Mouse (Mus musculus): ENCODE measurements around the gene Emc3. TPM values are rescaled to one million over a fixed set of nuclear protein-coding genes. Genes with fewer than 3 reads are reported as not detected.

Emc3 gene
- polyA plus RNA-seq, 1 experiment from 2014 or later: 111 TPM

DNA sequence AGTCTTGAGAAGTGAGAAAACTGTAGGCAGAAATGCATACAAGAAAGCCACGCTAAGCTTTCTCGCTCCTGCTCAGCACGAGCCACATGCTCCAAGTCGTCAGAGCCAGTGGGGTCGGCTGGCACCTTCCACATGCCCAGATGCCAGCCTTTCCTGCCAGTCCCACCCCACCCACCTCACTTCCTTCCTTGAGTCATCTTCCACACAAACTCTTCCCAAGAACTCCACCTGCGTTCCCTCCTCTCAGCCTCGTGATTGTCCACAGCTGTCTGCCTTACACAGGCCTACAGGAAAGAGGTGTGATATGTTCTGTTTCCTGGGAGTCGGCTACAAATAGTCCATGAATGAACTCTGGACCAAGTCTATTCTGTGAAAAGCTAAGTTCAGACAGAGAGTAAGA lies 8.0 kb downstream of the Emc3 start:
- Histone ChIP-seq H3K4me1 (ENCODE audit: control insufficient read depth, insufficient read depth, low read length) (no peaks in the 10 kb centered on the region), H3K4me2 (ENCODE audit: low read depth, low read length) (no peak overlapping the region), H3K4me3 (ENCODE audit: low read depth, low read length) (no peak overlapping the region), H3K36me3 (ENCODE audit: control insufficient read depth, insufficient read depth, low read length) (peaks cover 30% of the 10 kb centered on the region), H3K9me3 (ENCODE audit: control insufficient read depth, low read length) (no peaks in the 10 kb centered on the region), H3K27me3 (ENCODE audit: control insufficient read depth, insufficient read depth, low read length) (no peaks in the 10 kb centered on the region), H3K27ac (ENCODE audit: low read depth, low read length) (no peak overlapping the region), H3K9ac (replicated peaks; ENCODE audit: low read depth, low read length) (no peak overlapping the region)
- WGBS: 95% methylated on average over 8 of the region's 8 CpGs
- no peak for ATAC-seq (ENCODE audit: low read depth)

DNA sequence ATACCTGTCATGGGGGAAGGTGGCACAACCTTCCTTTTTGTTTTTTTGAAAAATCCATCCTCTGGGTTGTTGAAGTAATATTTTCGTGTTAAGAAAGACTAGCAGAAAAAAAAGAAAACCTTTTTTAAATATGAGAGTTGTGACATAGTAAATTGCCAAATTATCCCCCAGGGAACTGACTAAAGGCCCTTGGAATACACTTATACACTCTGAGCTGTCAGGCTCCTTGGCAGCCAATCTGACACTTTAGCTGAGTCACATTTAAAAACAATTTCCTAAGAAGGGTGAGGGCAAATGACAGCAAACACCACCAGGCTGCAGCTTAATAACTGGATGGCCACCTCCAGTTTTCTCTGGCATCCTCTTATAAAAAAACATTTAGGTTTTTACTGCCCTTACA lies 9.1 kb downstream of the Emc3 start:
- Histone ChIP-seq H3K27me3 (ENCODE audit: control insufficient read depth, insufficient read depth, low read length) (no peaks in the 10 kb centered on the region), H3K9ac (replicated peaks; ENCODE audit: low read depth, low read length) (no peak overlapping the region), H3K4me3 (ENCODE audit: low read depth, low read length) (no peak overlapping the region), H3K36me3 (ENCODE audit: control insufficient read depth, insufficient read depth, low read length) (peaks cover 40% of the 10 kb centered on the region), H3K4me1 (ENCODE audit: control insufficient read depth, insufficient read depth, low read length) (no peaks in the 10 kb centered on the region), H3K9me3 (ENCODE audit: control insufficient read depth, low read length) (no peaks in the 10 kb centered on the region), H3K27ac (ENCODE audit: low read depth, low read length) (no peak overlapping the region), H3K4me2 (ENCODE audit: low read depth, low read length) (no peak overlapping the region)
- 91% methylated on average over 1 of the region's 1 CpGs for WGBS
- ATAC-seq (ENCODE audit: low read depth): no peak

DNA sequence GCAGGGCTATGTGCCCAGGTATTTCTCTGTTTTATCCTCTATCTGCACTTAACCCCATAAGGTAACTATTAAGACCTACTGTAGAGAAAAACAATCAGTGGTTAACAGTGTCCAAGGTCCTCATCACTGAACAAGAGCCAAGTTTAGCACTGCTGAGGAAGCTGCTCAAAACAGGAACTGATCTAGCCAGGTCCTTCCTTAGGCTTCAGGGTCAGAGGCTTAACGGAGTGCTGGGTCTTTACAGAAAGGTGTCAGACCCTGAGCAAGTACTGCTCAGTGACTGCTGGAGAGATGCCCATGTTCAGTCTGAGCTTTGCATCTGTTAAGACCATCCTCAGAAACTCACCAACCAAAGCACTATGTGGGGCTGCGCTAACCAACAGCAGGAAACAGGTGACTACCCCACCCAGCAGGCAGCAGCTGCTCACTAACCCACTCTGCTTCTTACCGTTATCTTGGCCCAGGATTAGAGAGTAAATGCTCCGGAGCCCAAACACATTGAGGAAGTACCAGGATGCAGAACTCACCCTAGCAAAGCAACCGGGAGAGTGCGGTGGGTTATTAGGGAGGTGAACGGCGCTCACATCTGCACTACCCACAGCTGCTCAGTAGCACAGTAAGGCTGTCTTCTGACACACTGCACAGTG lies 13.9 kb downstream of the Emc3 start:
- 94% methylated on average over 8 of the region's 8 CpGs for WGBS
- H3K36me3 ChIP-seq (ENCODE audit: control insufficient read depth, insufficient read depth, low read length): peaks cover 57% of the 10 kb centered on the region
- ATAC-seq (ENCODE audit: low read depth): no peak

GRCm38 (mm10) chr6:113514600-113514999 lies 16.9 kb downstream of the Emc3 start:
- no peak overlapping the region for H3K27ac ChIP-seq (ENCODE audit: low read depth, low read length)
- no peaks in the 10 kb centered on the region for H3K27me3 ChIP-seq (ENCODE audit: control insufficient read depth, insufficient read depth, low read length)
- no peak for ATAC-seq (ENCODE audit: low read depth)
- H3K9ac ChIP-seq (replicated peaks; ENCODE audit: low read depth, low read length): no peak overlapping the region
- H3K36me3 ChIP-seq (ENCODE audit: control insufficient read depth, insufficient read depth, low read length): peaks cover 38% of the 10 kb centered on the region
- no peaks in the 10 kb centered on the region for H3K4me1 ChIP-seq (ENCODE audit: control insufficient read depth, insufficient read depth, low read length)
- H3K4me2 ChIP-seq (ENCODE audit: low read depth, low read length): no peak overlapping the region
- H3K9me3 ChIP-seq (ENCODE audit: control insufficient read depth, low read length): no peaks in the 10 kb centered on the region
- 98% methylated on average over 3 of the region's 3 CpGs for WGBS
- H3K4me3 ChIP-seq (ENCODE audit: low read depth, low read length): no peak overlapping the region

More for the DNA sequence above, 13.9 kb downstream of the Emc3 start:
- Histone ChIP-seq H3K9ac (replicated peaks; ENCODE audit: low read depth, low read length) (no peak overlapping the region), H3K27ac (ENCODE audit: low read depth, low read length) (no peak overlapping the region), H3K9me3 (ENCODE audit: control insufficient read depth, low read length) (no peaks in the 10 kb centered on the region), H3K4me2 (ENCODE audit: low read depth, low read length) (no peak overlapping the region), H3K4me3 (ENCODE audit: low read depth, low read length) (no peak overlapping the region), H3K27me3 (ENCODE audit: control insufficient read depth, insufficient read depth, low read length) (no peaks in the 10 kb centered on the region), H3K4me1 (ENCODE audit: control insufficient read depth, insufficient read depth, low read length) (no peaks in the 10 kb centered on the region)

- no peak for ATAC-seq (ENCODE audit: low read depth)
Observed at GRCm38 (mm10) chr6:113513944-113514343, 17.5 kb downstream of the Emc3 start.

GRCm38 (mm10) chr6:113508947-113509280 lies 22.5 kb downstream of the Emc3 start:
- no peak overlapping the region for H3K27ac ChIP-seq (ENCODE audit: low read depth, low read length)
- ATAC-seq (ENCODE audit: low read depth): no peak
- 46% methylated on average over 5 of the region's 5 CpGs for whole genome bisulfite sequencing
- H3K36me3 ChIP-seq (ENCODE audit: control insufficient read depth, insufficient read depth, low read length): no peaks in the 10 kb centered on the region
- no peaks in the 10 kb centered on the region for H3K9me3 ChIP-seq (ENCODE audit: control insufficient read depth, low read length)
- no peak overlapping the region for H3K4me3 ChIP-seq (ENCODE audit: low read depth, low read length)
- H3K4me1 ChIP-seq (ENCODE audit: control insufficient read depth, insufficient read depth, low read length): no peaks in the 10 kb centered on the region; the same call in 1 of the 2 replicates
- no peaks in the 10 kb centered on the region for H3K27me3 ChIP-seq (ENCODE audit: control insufficient read depth, insufficient read depth, low read length)
- no peak overlapping the region for H3K4me2 ChIP-seq (ENCODE audit: low read depth, low read length)
- H3K9ac ChIP-seq (replicated peaks; ENCODE audit: low read depth, low read length): no peak overlapping the region

More at GRCm38 (mm10) chr6:113513944-113514343, 17.5 kb downstream of the Emc3 start:
- Histone ChIP-seq H3K4me1 (ENCODE audit: control insufficient read depth, insufficient read depth, low read length) (no peaks in the 10 kb centered on the region), H3K4me3 (ENCODE audit: low read depth, low read length) (no peak overlapping the region), H3K9ac (replicated peaks; ENCODE audit: low read depth, low read length) (no peak overlapping the region), H3K27ac (ENCODE audit: low read depth, low read length) (no peak overlapping the region), H3K9me3 (ENCODE audit: control insufficient read depth, low read length) (no peaks in the 10 kb centered on the region), H3K36me3 (ENCODE audit: control insufficient read depth, insufficient read depth, low read length) (peaks cover 31% of the 10 kb centered on the region), H3K27me3 (ENCODE audit: control insufficient read depth, insufficient read depth, low read length) (no peaks in the 10 kb centered on the region), H3K4me2 (ENCODE audit: low read depth, low read length) (no peak overlapping the region)
- WGBS: 88% methylated on average over 6 of the region's 6 CpGs

GRCm38 (mm10) chr6:113508272-113508946 lies 23.0 kb downstream of the Emc3 start:
- Histone ChIP-seq H3K27me3 (ENCODE audit: control insufficient read depth, insufficient read depth, low read length) (no peaks in the 10 kb centered on the region), H3K27ac (ENCODE audit: low read depth, low read length) (no peak overlapping the region), H3K9me3 (ENCODE audit: control insufficient read depth, low read length) (no peaks in the 10 kb centered on the region), H3K4me3 (ENCODE audit: low read depth, low read length) (no peak overlapping the region), H3K4me1 (ENCODE audit: control insufficient read depth, insufficient read depth, low read length) (no peaks in the 10 kb centered on the region; the same call in 1 of the 2 replicates), H3K36me3 (ENCODE audit: control insufficient read depth, insufficient read depth, low read length) (no peaks in the 10 kb centered on the region), H3K4me2 (ENCODE audit: low read depth, low read length) (no peak overlapping the region), H3K9ac (replicated peaks; ENCODE audit: low read depth, low read length) (no peak overlapping the region)
- WGBS: 71% methylated on average over 7 of the region's 7 CpGs
- no peak for ATAC-seq (ENCODE audit: low read depth)

- Histone ChIP-seq H3K36me3 (ENCODE audit: control insufficient read depth, insufficient read depth, low read length) (no peaks in the 10 kb centered on the region), H3K4me2 (ENCODE audit: low read depth, low read length) (no peak overlapping the region), H3K4me1 (ENCODE audit: control insufficient read depth, insufficient read depth, low read length) (no peaks in the 10 kb centered on the region; the same call in 1 of the 2 replicates), H3K27ac (ENCODE audit: low read depth, low read length) (no peak overlapping the region), H3K4me3 (ENCODE audit: low read depth, low read length) (no peak overlapping the region), H3K27me3 (ENCODE audit: control insufficient read depth, insufficient read depth, low read length) (no peaks in the 10 kb centered on the region), H3K9ac (replicated peaks; ENCODE audit: low read depth, low read length) (no peak overlapping the region), H3K9me3 (ENCODE audit: control insufficient read depth, low read length) (no peaks in the 10 kb centered on the region)
- no peak for ATAC-seq (ENCODE audit: low read depth)
Observed at GRCm38 (mm10) chr6:113507130-113507529, 24.3 kb downstream of the Emc3 start.

DNA sequence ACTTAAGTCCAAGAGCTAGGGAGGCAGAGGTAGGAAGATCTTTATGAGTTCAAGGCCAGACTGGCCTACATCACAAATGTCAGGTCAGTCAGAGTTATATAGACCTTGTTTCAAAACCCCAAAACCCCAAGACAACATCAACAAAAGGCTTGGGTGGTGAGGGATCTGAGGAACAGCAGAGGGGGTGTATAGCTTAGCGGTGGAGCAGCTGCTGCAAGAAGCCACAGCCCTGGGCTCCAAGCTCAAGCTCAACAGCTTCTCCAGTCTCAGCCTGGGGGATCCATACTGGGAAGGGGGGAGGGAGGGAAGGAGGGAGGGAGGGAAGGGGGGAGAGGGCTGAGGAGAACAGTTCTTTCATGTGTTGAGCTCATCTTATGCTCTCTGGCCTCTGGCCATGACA lies 25.8 kb downstream of the Emc3 start:
- no peaks in the 10 kb centered on the region for H3K27me3 ChIP-seq (ENCODE audit: control insufficient read depth, insufficient read depth, low read length)
- no peak overlapping the region for H3K9ac ChIP-seq (replicated peaks; ENCODE audit: low read depth, low read length)
- no peak overlapping the region for H3K27ac ChIP-seq (ENCODE audit: low read depth, low read length)
- no peak overlapping the region for H3K4me3 ChIP-seq (ENCODE audit: low read depth, low read length)
- peaks cover 4% of the 10 kb centered on the region for H3K4me1 ChIP-seq (ENCODE audit: control insufficient read depth, insufficient read depth, low read length)
- ATAC-seq (ENCODE audit: low read depth): no peak
- WGBS: 83% methylated on average over 1 of the region's 1 CpGs
- no peak overlapping the region for H3K4me2 ChIP-seq (ENCODE audit: low read depth, low read length)
- no peaks in the 10 kb centered on the region for H3K36me3 ChIP-seq (ENCODE audit: control insufficient read depth, insufficient read depth, low read length)
- no peaks in the 10 kb centered on the region for H3K9me3 ChIP-seq (ENCODE audit: control insufficient read depth, low read length)

Measured in neural tube, embryonic 14.5 days (tissue).